Mouse (Mus musculus): ENCODE data around the gene Atp6v0a4. TPM values are rescaled to one million over a fixed set of nuclear protein-coding genes. Genes with fewer than 3 reads are reported as not detected.

Gene Atp6v0a4
- polyA plus RNA-seq, 1 experiment from 2014 or later, result 3.7 TPM

- no peak overlapping the region for H3K9ac ChIP-seq (replicated peaks; ENCODE audit: low read depth, low read length)
- H3K4me2 ChIP-seq (replicated peaks; ENCODE audit: low read depth, low read length), result no peak overlapping the region
- WGBS, result 35% methylated on average over 4 of the region's 4 CpGs
Observed at GRCm38 (mm10) chr6:38083204-38083603, 41.2 kb downstream of the Atp6v0a4 start.

DNA sequence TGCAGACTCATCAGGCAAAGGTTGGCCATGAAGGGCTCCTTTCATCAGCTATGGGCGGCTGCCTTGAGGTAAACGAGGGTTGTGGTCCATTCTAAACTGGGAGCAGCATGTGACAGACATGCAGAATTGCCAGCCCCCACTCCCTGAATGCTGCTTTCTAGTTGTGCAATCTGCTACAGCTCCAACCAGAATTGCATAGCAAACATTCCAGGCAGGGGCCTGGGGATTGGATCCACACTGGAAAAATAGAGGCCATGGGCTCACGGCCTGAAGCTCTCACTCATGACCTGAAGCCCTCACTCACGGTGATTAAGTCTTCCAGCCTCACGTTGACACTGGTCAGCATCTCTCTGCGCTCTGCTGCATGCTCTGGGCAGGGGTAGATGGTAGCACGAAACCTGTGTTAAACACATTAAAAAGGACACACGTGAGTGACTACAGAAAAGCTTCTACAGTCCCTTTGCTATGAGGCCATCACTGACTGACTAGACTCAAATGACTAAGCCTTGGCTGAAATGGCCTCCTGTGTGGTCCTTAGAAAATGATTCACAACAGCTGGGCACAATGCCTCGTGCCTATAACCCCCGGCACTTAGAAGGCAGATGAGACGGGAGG is 42.6 kb downstream of the Atp6v0a4 start:
- ATAC-seq (ENCODE audit: insufficient number of reproducible peaks, insufficient read depth, low FRiP score, low read depth), result no peak
- WGBS, result 47% methylated on average over 11 of the region's 11 CpGs
- H3K27ac ChIP-seq (ENCODE audit: low read length), result peak overlapping the region; percentile 4; the same call in 1 of the 2 replicates

More at GRCm38 (mm10) chr6:38083204-38083603, 41.2 kb downstream of the Atp6v0a4 start:
- Histone ChIP-seq H3K4me1 (ENCODE audit: control insufficient read depth, insufficient read depth, low read length) (peaks cover 8% of the 10 kb centered on the region; the same call in 1 of the 2 replicates), H3K36me3 (ENCODE audit: control insufficient read depth, insufficient read depth, low read length) (no peaks in the 10 kb centered on the region), H3K27ac (ENCODE audit: low read length) (no peak overlapping the region), H3K4me3 (ENCODE audit: low read depth, low read length) (no peak overlapping the region), H3K27me3 (ENCODE audit: control insufficient read depth, insufficient read depth, low read length) (no peaks in the 10 kb centered on the region), H3K9me3 (ENCODE audit: control insufficient read depth, low read depth, low read length) (no peaks in the 10 kb centered on the region)
- no peak for ATAC-seq (ENCODE audit: insufficient number of reproducible peaks, insufficient read depth, low FRiP score, low read depth)

DNA sequence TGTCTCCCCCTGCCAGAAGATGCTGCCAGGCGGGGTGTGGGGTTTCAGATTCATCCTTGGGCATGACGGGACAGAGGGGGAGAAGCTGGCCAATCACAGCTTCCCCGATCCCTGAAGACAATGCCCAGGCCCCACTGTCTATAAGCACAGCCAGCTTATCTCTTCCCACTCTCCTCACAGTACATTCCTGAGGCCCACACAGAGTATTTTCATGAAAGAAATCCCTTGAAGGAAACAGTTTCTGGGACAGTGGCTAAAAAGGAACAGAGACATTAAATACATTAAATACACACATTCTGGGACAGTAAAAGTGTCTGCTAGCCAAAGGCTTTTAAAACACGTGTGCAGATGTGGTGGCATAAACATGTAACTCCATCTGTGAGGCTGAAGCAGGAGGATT is 44.0 kb downstream of the Atp6v0a4 start:
- no peak overlapping the region for H3K27ac ChIP-seq (ENCODE audit: low read length)
- no peaks in the 10 kb centered on the region for H3K36me3 ChIP-seq (ENCODE audit: control insufficient read depth, insufficient read depth, low read length)
- no peak overlapping the region for H3K4me2 ChIP-seq (replicated peaks; ENCODE audit: low read depth, low read length)
- WGBS, result 49% methylated on average over 4 of the region's 4 CpGs
- H3K4me3 ChIP-seq (ENCODE audit: low read depth, low read length), result no peak overlapping the region
- H3K27me3 ChIP-seq (ENCODE audit: control insufficient read depth, insufficient read depth, low read length), result no peaks in the 10 kb centered on the region
- H3K4me1 ChIP-seq (ENCODE audit: control insufficient read depth, insufficient read depth, low read length), result peaks cover 8% of the 10 kb centered on the region; the same call in 1 of the 2 replicates
- ATAC-seq (ENCODE audit: insufficient number of reproducible peaks, insufficient read depth, low FRiP score, low read depth), result no peak
- no peak overlapping the region for H3K9ac ChIP-seq (replicated peaks; ENCODE audit: low read depth, low read length)
- H3K9me3 ChIP-seq (ENCODE audit: control insufficient read depth, low read depth, low read length), result no peaks in the 10 kb centered on the region

More for the DNA sequence above, 42.6 kb downstream of the Atp6v0a4 start:
- H3K9me3 ChIP-seq (ENCODE audit: control insufficient read depth, low read depth, low read length), result no peaks in the 10 kb centered on the region
- H3K4me3 ChIP-seq (ENCODE audit: low read depth, low read length), result no peak overlapping the region
- H3K4me2 ChIP-seq (replicated peaks; ENCODE audit: low read depth, low read length), result no peak overlapping the region
- no peaks in the 10 kb centered on the region for H3K36me3 ChIP-seq (ENCODE audit: control insufficient read depth, insufficient read depth, low read length)
- no peak overlapping the region for H3K9ac ChIP-seq (replicated peaks; ENCODE audit: low read depth, low read length)
- H3K27me3 ChIP-seq (ENCODE audit: control insufficient read depth, insufficient read depth, low read length), result no peaks in the 10 kb centered on the region
- H3K4me1 ChIP-seq (ENCODE audit: control insufficient read depth, insufficient read depth, low read length), result peaks cover 8% of the 10 kb centered on the region; the same call in 1 of the 2 replicates

GRCm38 (mm10) chr6:38073592-38073991 is 50.8 kb downstream of the Atp6v0a4 start:
- Histone ChIP-seq H3K36me3 (ENCODE audit: control insufficient read depth, insufficient read depth, low read length) (no peaks in the 10 kb centered on the region), H3K27me3 (ENCODE audit: control insufficient read depth, insufficient read depth, low read length) (no peaks in the 10 kb centered on the region), H3K4me3 (ENCODE audit: low read depth, low read length) (no peak overlapping the region), H3K4me2 (replicated peaks; ENCODE audit: low read depth, low read length) (no peak overlapping the region), H3K4me1 (ENCODE audit: control insufficient read depth, insufficient read depth, low read length) (no peaks in the 10 kb centered on the region), H3K9me3 (ENCODE audit: control insufficient read depth, low read depth, low read length) (no peaks in the 10 kb centered on the region; the same call in 1 of the 2 replicates), H3K27ac (ENCODE audit: low read length) (no peak overlapping the region), H3K9ac (replicated peaks; ENCODE audit: low read depth, low read length) (no peak overlapping the region)
- no peak for ATAC-seq (ENCODE audit: insufficient number of reproducible peaks, insufficient read depth, low FRiP score, low read depth)
- 92% methylated on average over 3 of the region's 3 CpGs for WGBS

DNA sequence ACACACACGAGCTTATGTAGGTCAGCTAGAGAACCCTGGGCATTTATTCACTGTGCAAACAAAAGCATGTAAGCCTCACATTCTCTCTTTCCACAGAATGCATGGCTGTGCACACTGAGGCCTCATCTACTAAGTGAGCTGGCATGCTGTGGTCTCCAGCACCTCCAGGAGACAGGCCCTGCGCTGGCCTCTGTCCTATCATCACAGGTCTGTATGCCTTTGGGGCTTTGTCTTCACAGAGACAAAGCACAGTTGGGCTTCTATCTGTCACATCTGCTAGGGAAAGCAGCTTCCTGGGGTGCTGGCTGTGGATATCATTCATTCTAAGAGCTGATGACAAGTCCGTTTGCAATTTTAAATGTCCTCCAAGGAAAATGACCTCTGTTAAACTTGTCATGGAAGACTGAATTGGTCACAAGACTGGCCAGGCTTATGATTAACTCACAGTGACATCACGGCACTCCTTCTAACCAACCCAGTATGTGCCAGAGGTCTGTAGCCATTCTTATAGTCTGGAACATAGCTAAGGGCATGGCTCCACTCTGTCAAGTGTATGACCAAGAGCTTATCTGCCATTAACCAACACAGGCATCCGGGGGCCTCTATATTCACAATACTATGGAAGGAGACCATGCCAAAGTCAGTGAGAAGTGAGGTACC is 52.1 kb downstream of the Atp6v0a4 start:
- no peak for ATAC-seq (ENCODE audit: insufficient number of reproducible peaks, insufficient read depth, low FRiP score, low read depth)
- H3K36me3 ChIP-seq (ENCODE audit: control insufficient read depth, insufficient read depth, low read length), result no peaks in the 10 kb centered on the region
- WGBS, result 68% methylated on average over 5 of the region's 5 CpGs

GRCm38 (mm10) chr6:38071256-38071655 is 53.1 kb downstream of the Atp6v0a4 start:
- H3K9me3 ChIP-seq (ENCODE audit: control insufficient read depth, low read depth, low read length), result no peaks in the 10 kb centered on the region; the same call in 1 of the 2 replicates
- no peaks in the 10 kb centered on the region for H3K27me3 ChIP-seq (ENCODE audit: control insufficient read depth, insufficient read depth, low read length)
- H3K4me3 ChIP-seq (ENCODE audit: low read depth, low read length), result no peak overlapping the region
- H3K27ac ChIP-seq (ENCODE audit: low read length), result no peak overlapping the region
- H3K4me1 ChIP-seq (ENCODE audit: control insufficient read depth, insufficient read depth, low read length), result no peaks in the 10 kb centered on the region
- no peaks in the 10 kb centered on the region for H3K36me3 ChIP-seq (ENCODE audit: control insufficient read depth, insufficient read depth, low read length)
- WGBS, result 91% methylated on average over 4 of the region's 4 CpGs
- ATAC-seq (ENCODE audit: insufficient number of reproducible peaks, insufficient read depth, low FRiP score, low read depth), result no peak
- H3K9ac ChIP-seq (replicated peaks; ENCODE audit: low read depth, low read length), result no peak overlapping the region
- H3K4me2 ChIP-seq (replicated peaks; ENCODE audit: low read depth, low read length), result no peak overlapping the region

More for the DNA sequence above, 52.1 kb downstream of the Atp6v0a4 start:
- Histone ChIP-seq H3K27me3 (ENCODE audit: control insufficient read depth, insufficient read depth, low read length) (no peaks in the 10 kb centered on the region), H3K4me3 (ENCODE audit: low read depth, low read length) (no peak overlapping the region), H3K27ac (ENCODE audit: low read length) (no peak overlapping the region), H3K9ac (replicated peaks; ENCODE audit: low read depth, low read length) (no peak overlapping the region), H3K4me2 (replicated peaks; ENCODE audit: low read depth, low read length) (no peak overlapping the region), H3K9me3 (ENCODE audit: control insufficient read depth, low read depth, low read length) (no peaks in the 10 kb centered on the region; the same call in 1 of the 2 replicates), H3K4me1 (ENCODE audit: control insufficient read depth, insufficient read depth, low read length) (no peaks in the 10 kb centered on the region)

GRCm38 (mm10) chr6:38066215-38066614 is 58.2 kb downstream of the Atp6v0a4 start:
- ATAC-seq (ENCODE audit: insufficient number of reproducible peaks, insufficient read depth, low FRiP score, low read depth), result peak; percentile 69; the same call in 1 of the 2 replicates
- 0 out of 2 replicates have a peak, but pooled peaks cover 5% of the 10 kb centered on the region for H3K4me1 ChIP-seq (ENCODE audit: control insufficient read depth, insufficient read depth, low read length)
- no peaks in the 10 kb centered on the region for H3K27me3 ChIP-seq (ENCODE audit: control insufficient read depth, insufficient read depth, low read length)
- no peak overlapping the region for H3K27ac ChIP-seq (ENCODE audit: low read length)
- H3K4me2 ChIP-seq (replicated peaks; ENCODE audit: low read depth, low read length), result no peak overlapping the region
- no peaks in the 10 kb centered on the region for H3K9me3 ChIP-seq (ENCODE audit: control insufficient read depth, low read depth, low read length)
- 3% methylated on average over 5 of the region's 5 CpGs for WGBS
- no peaks in the 10 kb centered on the region for H3K36me3 ChIP-seq (ENCODE audit: control insufficient read depth, insufficient read depth, low read length)
- H3K4me3 ChIP-seq (ENCODE audit: low read depth, low read length), result no peak overlapping the region
- no peak overlapping the region for H3K9ac ChIP-seq (replicated peaks; ENCODE audit: low read depth, low read length)

DNA sequence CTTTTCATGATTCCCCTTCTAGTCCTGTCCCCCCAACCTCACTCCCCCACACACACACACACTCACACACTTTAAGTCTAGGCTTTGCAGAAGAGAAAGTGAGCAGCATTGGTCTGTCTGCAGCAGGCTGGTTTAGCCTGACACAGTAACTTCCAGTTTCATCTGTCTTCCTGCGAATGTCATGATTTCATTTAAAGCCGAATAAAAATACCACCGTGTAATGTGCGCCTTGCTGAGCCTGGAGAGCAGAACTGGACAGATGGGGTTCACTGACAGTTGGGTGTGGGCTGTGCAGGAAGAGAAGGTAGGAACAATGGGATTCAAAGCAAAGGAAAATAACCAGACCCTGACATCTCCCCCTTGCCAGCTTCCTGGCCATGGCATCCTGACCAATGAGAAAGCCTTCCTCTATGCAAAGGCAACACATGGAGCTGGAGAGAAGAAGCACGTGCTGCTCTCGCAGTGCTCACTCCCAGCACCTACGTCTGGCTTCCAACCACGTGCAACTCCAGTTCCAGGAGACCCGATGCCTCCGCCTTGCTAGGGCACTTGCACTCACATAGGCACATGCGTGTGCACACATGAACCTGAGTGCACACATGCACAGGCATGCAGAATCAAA is 58.8 kb downstream of the Atp6v0a4 start:
- H3K4me1 ChIP-seq (ENCODE audit: control insufficient read depth, insufficient read depth, low read length), result 0 out of 2 replicates have a peak, but pooled peaks cover 5% of the 10 kb centered on the region
- WGBS, result 73% methylated on average over 11 of the region's 11 CpGs
- no peaks in the 10 kb centered on the region for H3K9me3 ChIP-seq (ENCODE audit: control insufficient read depth, low read depth, low read length)
- no peaks in the 10 kb centered on the region for H3K36me3 ChIP-seq (ENCODE audit: control insufficient read depth, insufficient read depth, low read length)
- H3K9ac ChIP-seq (replicated peaks; ENCODE audit: low read depth, low read length), result no peak overlapping the region
- H3K4me2 ChIP-seq (replicated peaks; ENCODE audit: low read depth, low read length), result no peak overlapping the region
- no peak overlapping the region for H3K4me3 ChIP-seq (ENCODE audit: low read depth, low read length)
- H3K27me3 ChIP-seq (ENCODE audit: control insufficient read depth, insufficient read depth, low read length), result no peaks in the 10 kb centered on the region
- ATAC-seq (ENCODE audit: insufficient number of reproducible peaks, insufficient read depth, low FRiP score, low read depth), result no peak
- H3K27ac ChIP-seq (ENCODE audit: low read length), result no peak overlapping the region

Data from stomach, embryonic 14.5 days (tissue).